Mouse (Mus musculus) cerebellum, adult (tissue): ENCODE data around the gene Apoc3.

Source experiments
- ATAC-seq: cut with Nextera tagmentation; 2 replicates; pipeline ENCODE4 v1.9.2; 2017; ENCODE audit warnings: mild to moderate bottlenecking, moderate library complexity, mixed read lengths; ENCODE audit not compliant: insufficient number of reproducible peaks, low FRiP score, low TSS enrichment

Gene Apoc3

DNA sequence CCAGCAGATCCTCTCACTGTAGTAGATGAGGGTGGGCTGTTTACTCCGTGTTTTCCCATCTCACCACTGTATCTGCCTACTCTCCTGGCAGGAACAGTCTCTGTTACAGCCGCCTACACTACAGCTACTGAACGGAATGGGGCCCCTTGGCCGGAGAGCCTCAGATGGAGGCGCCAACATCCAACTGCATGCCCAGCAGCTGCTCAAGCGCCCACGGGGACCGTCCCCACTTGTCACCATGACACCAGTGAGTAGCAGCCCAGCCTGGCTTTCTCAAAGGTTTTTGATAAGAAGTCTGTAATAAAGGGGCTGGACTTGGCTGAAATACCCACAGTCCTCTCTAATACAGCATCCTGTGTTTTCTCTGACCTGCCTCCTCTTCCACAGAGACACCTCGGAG lies 37.0 kb downstream of the Apoc3 start:
- ATAC-seq = no peak

DNA sequence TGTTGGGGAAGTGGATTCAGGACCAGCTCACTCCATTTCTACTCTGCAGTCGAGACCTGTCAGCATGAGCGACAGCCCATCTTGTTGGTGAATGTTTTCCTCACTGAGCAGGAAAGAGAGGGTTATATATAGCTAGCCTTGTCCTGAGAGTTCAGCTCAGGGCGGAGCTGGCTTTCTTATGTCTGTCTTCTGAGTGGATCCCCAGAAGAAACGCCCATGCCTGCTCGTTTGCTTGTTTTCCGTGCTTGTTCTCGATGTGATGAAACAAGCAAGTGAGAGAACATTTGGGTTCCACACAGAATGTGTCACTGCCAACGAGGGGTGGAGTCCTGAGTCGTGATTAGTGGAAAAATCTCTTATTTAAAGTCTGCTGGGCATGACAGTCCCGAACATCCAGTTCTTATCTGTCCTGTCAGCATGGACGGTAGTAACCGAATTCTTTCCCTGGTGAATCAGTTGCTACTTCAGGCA lies 38.7 kb downstream of the Apoc3 start:
- no peak for ATAC-seq

DNA sequence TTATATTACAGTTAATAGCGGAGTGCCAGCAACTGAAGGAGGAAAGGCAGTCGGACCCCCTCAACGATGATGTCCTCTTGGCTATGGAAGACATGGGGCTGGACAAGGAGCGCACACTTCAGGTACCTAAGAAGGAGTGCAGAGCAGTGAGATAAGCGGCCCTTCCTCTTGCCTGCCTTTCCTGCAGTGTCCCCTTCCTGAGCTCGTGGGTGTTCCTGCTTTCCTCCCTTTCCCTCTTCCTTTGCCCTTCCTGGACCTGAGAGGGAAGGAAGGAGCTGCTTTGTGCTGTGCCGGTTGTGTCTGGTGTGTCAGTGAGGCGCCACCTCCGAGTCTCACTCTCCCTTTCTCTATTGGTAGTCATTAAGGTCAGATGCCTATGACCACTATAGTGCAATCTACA lies 40.6 kb downstream of the Apoc3 start:
- ATAC-seq = no peak

GRCm38 (mm10) chr9:46192642-46193041 lies 42.8 kb downstream of the Apoc3 start:
- ATAC-seq = no peak

DNA sequence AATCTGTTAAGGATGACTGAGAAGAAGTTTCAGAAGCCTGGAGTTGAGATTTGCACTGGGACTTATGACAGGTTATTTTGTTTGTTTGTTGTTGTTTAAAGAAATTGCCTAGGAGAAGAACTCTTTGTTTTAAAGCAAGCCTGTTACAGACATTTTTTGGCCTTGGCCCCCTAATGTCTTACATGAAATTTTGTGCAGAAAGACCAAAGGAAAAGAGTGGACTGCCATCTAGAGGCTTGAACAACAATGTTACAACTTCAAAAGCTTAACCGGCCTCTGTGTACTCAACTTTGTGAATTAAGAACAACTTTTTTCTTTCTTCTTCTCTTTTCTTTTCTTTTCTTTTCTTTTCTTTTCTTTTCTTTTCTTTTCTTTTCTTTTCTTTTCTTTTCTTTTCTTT lies 43.8 kb downstream of the Apoc3 start:
- no peak for ATAC-seq

DNA sequence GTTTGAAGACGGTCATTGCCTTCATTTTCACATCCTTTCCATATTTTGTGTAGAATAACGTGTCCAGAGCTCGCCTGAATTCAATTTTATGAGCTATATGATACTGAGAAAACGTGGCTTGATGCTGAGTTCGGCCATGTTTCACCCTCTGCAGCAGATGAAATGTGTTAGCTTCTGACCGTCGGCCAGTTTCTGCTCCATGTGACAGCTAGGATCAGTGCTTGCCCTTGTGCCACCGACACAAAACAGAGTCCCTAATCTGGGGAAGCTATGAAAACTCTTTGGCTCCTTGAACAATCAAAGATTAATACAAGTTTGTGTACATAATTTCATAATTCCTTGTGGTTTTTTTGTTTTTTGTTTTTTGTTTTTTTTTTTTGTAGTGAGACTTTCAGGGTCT lies 44.2 kb downstream of the Apoc3 start:
- no peak for ATAC-seq

GRCm38 (mm10) chr9:46189381-46189780 lies 46.1 kb downstream of the Apoc3 start:
- no peak for ATAC-seq

GRCm38 (mm10) chr9:46188956-46189355 lies 46.5 kb downstream of the Apoc3 start:
- no peak for ATAC-seq

GRCm38 (mm10) chr9:46188370-46188769 lies 47.1 kb downstream of the Apoc3 start:
- no peak for ATAC-seq

DNA sequence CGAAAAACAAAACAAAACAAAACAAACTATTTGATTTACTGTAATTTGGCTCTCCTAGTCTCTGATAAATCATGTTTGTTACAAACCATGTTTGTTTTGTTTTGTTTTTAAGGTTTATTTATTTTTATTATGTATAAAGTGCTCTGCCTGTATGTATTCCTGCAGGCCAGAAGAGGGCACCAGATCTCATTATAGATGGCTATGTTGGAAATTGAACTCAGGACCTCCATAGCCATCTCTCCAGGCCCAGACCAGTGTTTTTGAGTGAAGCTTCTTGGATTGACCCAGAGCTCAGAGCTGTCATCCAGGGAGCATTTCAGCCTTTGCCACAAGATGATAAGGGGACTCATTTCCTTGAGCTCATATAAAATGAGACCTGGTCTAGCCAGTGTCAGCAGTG lies 49.0 kb downstream of the Apoc3 start:
- ATAC-seq = no peak

DNA sequence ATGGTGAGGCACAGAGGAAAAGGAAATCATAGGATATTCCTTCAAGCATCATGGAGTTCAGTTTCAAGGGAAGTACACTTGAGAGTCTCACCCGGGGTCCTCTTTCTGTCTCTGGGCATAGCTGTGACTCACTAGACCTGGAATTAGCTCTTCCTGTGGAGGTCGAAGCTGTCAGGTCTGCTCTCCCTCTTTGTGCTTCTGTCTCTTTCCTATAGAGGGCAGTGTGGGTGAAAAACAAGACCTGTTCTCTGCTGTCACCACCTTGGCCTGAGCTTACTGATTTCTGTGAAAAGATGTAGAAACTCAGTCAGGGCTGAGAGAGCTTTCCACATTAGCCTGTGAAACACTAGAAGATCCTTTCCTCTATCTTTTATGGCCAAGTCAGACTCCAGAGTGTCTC lies 50.2 kb downstream of the Apoc3 start:
- ATAC-seq = no peak

DNA sequence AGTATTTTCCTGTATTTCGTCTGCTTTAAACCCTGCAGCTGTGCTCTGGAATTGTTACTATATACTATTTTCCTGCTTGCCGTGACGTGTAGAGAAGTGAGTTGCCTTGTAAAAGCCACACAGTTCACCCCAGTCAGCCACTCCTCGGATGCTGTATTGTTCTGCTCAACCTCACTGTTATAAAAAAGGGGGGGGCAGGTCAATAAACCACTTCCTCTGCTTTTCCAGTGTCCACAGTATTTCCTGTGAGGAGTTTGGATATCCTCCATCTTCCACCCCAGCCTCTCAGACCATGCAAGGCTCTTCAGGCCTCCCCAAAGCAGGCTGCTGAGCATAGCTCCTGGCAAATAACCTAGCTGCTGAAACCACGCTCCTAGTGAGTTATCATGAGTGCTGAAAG lies 50.9 kb downstream of the Apoc3 start:
- no peak for ATAC-seq
